Mouse (Mus musculus): ENCODE data around the gene Loxl1.

DNA sequence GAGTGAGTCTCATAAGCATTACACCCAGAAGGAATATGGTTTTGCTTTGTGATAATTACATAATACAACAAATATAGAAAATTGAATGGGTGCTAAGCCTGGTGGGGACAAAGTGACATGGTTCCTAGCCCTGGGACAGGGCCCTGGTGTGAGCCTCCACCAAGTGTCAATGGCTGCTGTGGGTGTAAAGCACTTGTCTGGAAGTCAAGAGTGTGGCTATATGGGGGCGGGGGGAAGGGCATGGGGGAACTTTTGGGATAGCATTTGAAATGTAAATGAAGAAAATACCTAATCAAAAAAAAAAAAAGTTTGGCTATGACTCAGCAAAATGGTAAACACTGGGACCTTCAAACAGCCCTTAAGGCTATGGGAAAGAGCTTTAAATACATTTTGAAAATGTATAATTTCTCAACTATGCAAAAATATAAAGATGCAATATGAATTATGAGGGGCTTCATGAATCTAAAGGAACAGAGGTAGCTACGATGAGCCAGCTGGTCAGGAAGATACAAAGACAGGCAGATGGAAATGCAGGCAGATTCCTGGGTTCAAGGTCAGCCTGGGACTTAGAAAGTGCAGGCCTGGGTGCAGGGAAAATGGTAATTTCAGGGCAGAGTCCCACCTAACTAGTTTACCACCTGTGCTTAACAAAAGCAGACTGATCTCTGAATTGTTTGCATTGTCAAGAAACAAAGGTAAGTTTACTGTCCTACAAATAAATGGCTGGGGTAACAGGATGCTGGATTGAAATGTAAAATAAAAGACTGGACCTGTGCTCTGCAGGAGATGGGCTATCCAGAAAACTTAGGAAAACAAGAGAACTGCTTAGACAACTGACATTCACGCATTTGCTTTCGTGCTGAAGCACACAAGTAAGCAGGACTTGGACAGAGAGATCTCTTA is 33.9 kb downstream of the Loxl1 start:
- TF ChIP-seq CTCF (IDR thresholded peaks at IDR 0.05; ENCODE audit: control insufficient read depth, insufficient read depth, insufficient read length) (no peak), MAX (IDR thresholded peaks at IDR 0.05) (no peak)
